Mouse (Mus musculus) kidney, postnatal 14 days (tissue): Measurements from ENCODE around the gene Lingo1.

Experiments
- DNase-seq: peaks from one replicate; pipeline ENCODE4 v3.0.0; 2022; ENCODE audit warnings: mixed read lengths

Lingo1 gene

GRCm38 (mm10) chr9:56591248-56591888 is 204.9 kb downstream of the Lingo1 start:
- DNase-seq = no peak

- no peak for DNase-seq
These were observed 206.5 kb downstream of the Lingo1 start for GRCm38 (mm10) chr9:56589762-56590161.

- no peak for DNase-seq
These were observed 212.2 kb downstream of the Lingo1 start for GRCm38 (mm10) chr9:56584043-56584424.

GRCm38 (mm10) chr9:56583139-56584042 is 212.9 kb downstream of the Lingo1 start:
- no peak for DNase-seq

DNA sequence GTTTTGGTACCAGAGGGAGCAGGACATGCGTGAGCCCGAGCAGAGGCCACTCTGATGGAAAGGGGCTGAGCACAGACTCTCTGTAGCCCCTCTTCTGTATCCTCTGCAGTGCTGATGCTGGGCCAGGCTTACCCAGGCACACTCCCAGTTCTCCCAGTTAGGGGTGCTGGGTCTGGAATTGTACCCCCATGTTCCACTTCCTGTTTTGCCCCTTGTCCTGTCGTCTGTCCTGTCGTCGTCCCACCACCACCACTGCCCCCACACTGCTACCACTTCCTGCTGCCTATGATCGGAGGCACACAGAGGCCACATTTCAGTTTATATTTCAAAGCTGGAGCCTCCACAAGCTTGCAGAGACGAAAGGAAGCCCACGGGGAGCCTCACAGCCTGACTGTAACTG is 213.6 kb downstream of the Lingo1 start:
- no peak for DNase-seq

DNA sequence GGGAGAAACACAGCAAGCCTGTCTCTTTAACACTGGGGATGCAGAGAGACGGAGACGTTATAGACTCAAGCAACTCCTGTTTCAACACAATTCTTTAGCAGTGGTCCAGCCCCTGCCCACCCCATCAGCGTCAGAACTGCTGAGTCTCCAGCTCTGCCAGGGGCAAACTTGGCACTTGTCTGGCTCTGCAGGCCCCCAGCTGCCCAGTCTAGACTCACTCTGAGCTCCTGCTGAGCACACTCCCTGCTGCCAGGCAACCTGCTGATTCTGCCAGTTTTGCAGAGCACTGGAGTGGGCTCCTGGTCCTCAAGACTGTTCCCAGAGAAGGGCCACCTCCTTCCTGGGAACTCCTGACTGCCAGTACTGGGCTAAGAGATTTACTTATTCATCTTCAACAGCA is 214.6 kb downstream of the Lingo1 start:
- DNase-seq = no peak

GRCm38 (mm10) chr9:56581016-56581415 is 215.3 kb downstream of the Lingo1 start:
- DNase-seq = no peak

DNA sequence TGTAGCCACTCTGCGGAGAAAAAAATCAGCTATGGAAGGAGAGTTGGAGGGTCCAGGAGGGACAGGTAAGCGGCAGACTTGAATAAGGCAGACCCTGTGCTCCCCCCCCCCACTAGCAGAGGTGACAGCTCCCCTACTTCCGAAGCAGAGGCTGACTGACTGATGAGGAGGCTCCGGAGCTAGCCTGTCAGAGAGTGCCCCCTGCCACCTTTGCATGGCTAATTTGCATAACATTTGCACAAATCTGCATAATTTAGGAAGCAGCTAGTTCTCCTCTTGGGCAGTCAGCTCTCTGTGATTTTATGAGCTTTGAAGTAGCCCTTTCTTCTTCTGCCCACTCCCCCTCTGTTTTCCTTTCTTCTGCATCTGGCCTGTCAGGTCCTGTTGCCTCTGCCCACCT is 216.2 kb downstream of the Lingo1 start:
- no peak for DNase-seq

DNA sequence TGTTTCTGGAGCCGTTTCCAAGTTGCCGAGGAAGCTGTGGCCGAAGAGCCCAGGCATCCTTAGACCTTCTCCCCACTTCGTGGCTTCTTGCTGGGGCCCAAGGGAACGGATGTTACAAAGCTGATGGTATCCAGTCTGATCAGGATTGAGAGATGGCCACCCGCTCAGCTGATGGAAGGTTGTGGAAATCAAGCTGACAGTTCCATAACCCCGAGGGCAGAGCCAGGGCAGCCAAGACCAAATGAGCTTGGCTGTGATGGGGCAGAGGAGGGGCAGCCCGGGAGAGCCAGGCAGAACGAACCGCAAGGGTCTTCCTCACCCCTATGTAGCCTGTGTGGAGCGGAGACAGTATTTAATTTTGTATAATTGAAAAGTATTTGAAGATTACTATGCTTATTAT is 218.9 kb downstream of the Lingo1 start:
- DNase-seq = no peak

DNA sequence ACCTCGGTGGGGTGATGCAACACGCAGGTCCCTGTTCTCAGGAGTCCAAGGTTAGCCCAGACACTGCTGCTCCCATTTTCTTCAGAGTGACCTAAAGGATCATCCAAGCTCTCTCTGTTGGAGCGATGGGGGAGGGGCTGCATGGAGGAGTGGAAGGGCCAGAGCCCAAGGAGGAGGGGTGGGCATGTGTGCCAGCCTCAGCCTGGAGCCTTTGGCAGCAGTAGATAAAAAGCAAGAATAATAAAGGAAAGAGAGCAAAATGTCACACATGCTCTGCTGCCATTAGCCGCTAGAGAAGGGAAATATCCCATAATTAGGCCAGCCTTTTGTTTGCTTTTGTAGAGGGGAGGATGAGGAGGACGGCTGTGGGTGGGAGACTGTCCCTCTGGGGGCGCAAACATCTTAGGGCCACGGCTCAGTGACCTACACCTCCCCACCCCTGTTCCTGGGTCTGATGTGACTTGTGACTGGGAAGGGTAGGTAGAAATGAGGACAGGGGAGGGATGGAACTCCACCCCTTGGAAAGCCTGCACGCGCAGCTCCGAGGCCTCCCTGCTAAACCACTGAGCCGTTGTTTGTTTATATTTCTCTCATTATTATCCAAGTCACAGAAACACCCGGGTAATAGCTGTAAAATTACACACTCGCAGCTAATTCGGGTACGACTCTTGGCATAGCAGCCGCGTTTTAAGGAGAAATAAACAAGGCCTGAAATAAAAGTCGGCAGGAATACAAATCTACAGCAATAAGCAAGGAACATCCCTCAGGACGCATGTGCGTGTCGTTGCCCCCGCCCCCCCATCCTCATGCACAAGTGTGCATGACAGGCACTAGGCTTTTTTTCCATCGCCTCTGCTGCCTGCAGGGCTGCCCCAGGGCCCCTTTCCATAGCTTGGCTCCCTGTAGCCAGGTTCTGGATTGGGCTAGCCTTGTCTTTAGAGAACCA is 223.5 kb downstream of the Lingo1 start:
- peak; percentile 17 for DNase-seq
